Mouse (Mus musculus): ENCODE measurements around the gene Chrm3. TPM values are rescaled to one million over a fixed set of nuclear protein-coding genes. Genes with fewer than 3 reads are reported as not detected.

Gene Chrm3
- polyA plus RNA-seq (2015; fragmentation: Nextera tagmentation; extraction: Ambion mirVana): 3.7 and 4.1 TPM in 2 replicates

DNA sequence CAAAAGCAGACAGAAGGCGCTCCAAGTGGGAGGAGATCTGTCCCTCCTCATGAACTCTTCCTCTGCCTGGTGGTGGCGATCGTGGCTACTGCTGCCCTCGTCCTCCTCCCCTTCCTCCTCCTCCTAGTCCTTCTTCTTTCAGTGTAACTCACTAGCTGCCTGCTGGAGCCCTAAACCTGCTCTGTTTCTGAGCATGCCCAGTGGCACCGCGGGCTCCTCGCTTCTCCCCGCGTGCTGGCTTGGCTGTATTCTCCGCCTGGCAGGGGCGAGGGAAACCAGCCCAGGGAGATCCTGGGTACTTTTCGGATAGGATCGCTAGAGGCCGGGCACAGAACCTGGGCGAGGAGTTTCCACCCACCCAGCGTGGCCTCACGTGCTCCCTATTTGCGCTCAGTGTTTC, at the start of gene Chrm3:
Gene Chrm3, minus strand, starts transcription at position 71 of the 400 bp plus-strand sequence.

Small RNA genes within 50 kb of the gene (microRNA-seq; reads per million reads assigned to microRNA genes)
- not detected for gene Gm24187

Measured in urinary bladder, postnatal 0 days (tissue).